Mouse (Mus musculus) liver, adult 2 months (tissue): ENCODE data around the gene Vps37c.

Experiments
- CTCF ChIP-seq: fragments of 200-500 bp; IDR thresholded peaks from 2 replicates; pipeline ENCODE4 v1.5.1; 2011; ENCODE audit warnings: low read depth, low read length, control low read depth
- POLR2A ChIP-seq: fragments of 200-500 bp; IDR thresholded peaks from 2 replicates; pipeline ENCODE4 v1.6.1; 2011; ENCODE audit warnings: low read length, control low read depth; ENCODE audit not compliant: insufficient read depth; ENCODE audit errors: extremely low read depth

GRCm38 (mm10) chr19:10693926-10694682, 5.6 kb downstream of the Vps37c start:
- TF ChIP-seq POLR2A (no peak), CTCF (no peak)
